Mouse (Mus musculus): ENCODE measurements around the gene Vcl.

GRCm38 (mm10) chr14:21047840-21048239, 118.6 kb downstream of the Vcl start:
- TF ChIP-seq CTCF (IDR thresholded peaks at IDR 0.05; ENCODE audit: borderline replicate concordance, extremely low read depth, insufficient read depth, insufficient read length) = no peak
- no peak for TF ChIP-seq POLR2A (IDR thresholded peaks at IDR 0.05; ENCODE audit: borderline replicate concordance, extremely low read depth, insufficient read depth, insufficient read length, poor library complexity, severe bottlenecking)
